Mouse (Mus musculus): ENCODE results near the gene Snx29. TPM values are rescaled to one million over a fixed set of nuclear protein-coding genes. Genes with fewer than 3 reads are reported as not detected.
A peak's percentile ranks its signal among the peaks of the same experiment; 100 is the strongest.
"Not testable (repeated sequence)": the region's sequence is repeated elsewhere in the genome, so short reads cannot be mapped to it uniquely, and the experiment has no call there.

The Snx29 gene
- total RNA-seq, 2 experiments from 2014 or later, result 4.7 to 6.2 TPM

GRCm38 (mm10) chr16:11359173-11359572, 36.5 kb downstream of the Snx29 start:
- no peak for ATAC-seq (ENCODE audit: poor library complexity, severe bottlenecking)

- ATAC-seq (ENCODE audit: poor library complexity, severe bottlenecking), result no peak
These were observed 37.2 kb downstream of the Snx29 start for GRCm38 (mm10) chr16:11359919-11360318.

GRCm38 (mm10) chr16:11360576-11360975, 37.9 kb downstream of the Snx29 start:
- not testable (repeated sequence) for ATAC-seq (ENCODE audit: poor library complexity, severe bottlenecking)

- ATAC-seq (ENCODE audit: poor library complexity, severe bottlenecking), result no peak
These were observed 42.9 kb downstream of the Snx29 start for GRCm38 (mm10) chr16:11365626-11366025.

GRCm38 (mm10) chr16:11366851-11367250, 44.1 kb downstream of the Snx29 start:
- ATAC-seq (ENCODE audit: poor library complexity, severe bottlenecking), result no peak

- no peak for ATAC-seq (ENCODE audit: poor library complexity, severe bottlenecking)
These were observed 45.7 kb downstream of the Snx29 start for GRCm38 (mm10) chr16:11368412-11368811.

- ATAC-seq (ENCODE audit: poor library complexity, severe bottlenecking), result no peak
These were observed 46.5 kb downstream of the Snx29 start for GRCm38 (mm10) chr16:11369162-11369561.

GRCm38 (mm10) chr16:11369642-11370041, 46.9 kb downstream of the Snx29 start:
- ATAC-seq (ENCODE audit: poor library complexity, severe bottlenecking), result peak; percentile 7; the same call in 1 of the 2 replicates

GRCm38 (mm10) chr16:11370132-11370544, 47.4 kb downstream of the Snx29 start:
- no peak for ATAC-seq (ENCODE audit: poor library complexity, severe bottlenecking)

GRCm38 (mm10) chr16:11379264-11379663, 56.6 kb downstream of the Snx29 start:
- ATAC-seq (ENCODE audit: poor library complexity, severe bottlenecking), result no peak

- ATAC-seq (ENCODE audit: poor library complexity, severe bottlenecking), result no peak
These were observed 57.3 kb downstream of the Snx29 start for GRCm38 (mm10) chr16:11380038-11380437.

- no peak for ATAC-seq (ENCODE audit: poor library complexity, severe bottlenecking)
These were observed 58.2 kb downstream of the Snx29 start for GRCm38 (mm10) chr16:11380871-11381270.

GRCm38 (mm10) chr16:11384361-11384760, 61.7 kb downstream of the Snx29 start:
- ATAC-seq (ENCODE audit: poor library complexity, severe bottlenecking), result no peak

GRCm38 (mm10) chr16:11385150-11385549, 62.4 kb downstream of the Snx29 start:
- ATAC-seq (ENCODE audit: poor library complexity, severe bottlenecking), result no peak

- ATAC-seq (ENCODE audit: poor library complexity, severe bottlenecking), result peak; percentile 96
These were observed 63.1 kb downstream of the Snx29 start for GRCm38 (mm10) chr16:11385798-11386197.

GRCm38 (mm10) chr16:11386221-11386620, 63.5 kb downstream of the Snx29 start:
- no peak for ATAC-seq (ENCODE audit: poor library complexity, severe bottlenecking)

GRCm38 (mm10) chr16:11388085-11388484, 65.4 kb downstream of the Snx29 start:
- peak; percentile 45 for ATAC-seq (ENCODE audit: poor library complexity, severe bottlenecking)

- no peak for ATAC-seq (ENCODE audit: poor library complexity, severe bottlenecking)
These were observed 66.6 kb downstream of the Snx29 start for GRCm38 (mm10) chr16:11389324-11389723.

- no peak for ATAC-seq (ENCODE audit: poor library complexity, severe bottlenecking)
These were observed 73.9 kb downstream of the Snx29 start for GRCm38 (mm10) chr16:11396570-11396969.

GRCm38 (mm10) chr16:11399386-11399785, 76.7 kb downstream of the Snx29 start:
- no peak for ATAC-seq (ENCODE audit: poor library complexity, severe bottlenecking)

- ATAC-seq (ENCODE audit: poor library complexity, severe bottlenecking), result no peak
These were observed 77.3 kb downstream of the Snx29 start for GRCm38 (mm10) chr16:11399845-11400565.

- no peak for ATAC-seq (ENCODE audit: poor library complexity, severe bottlenecking)
These were observed 78.2 kb downstream of the Snx29 start for GRCm38 (mm10) chr16:11400936-11401335.

- no peak for ATAC-seq (ENCODE audit: poor library complexity, severe bottlenecking)
These were observed 82.5 kb downstream of the Snx29 start for GRCm38 (mm10) chr16:11405193-11405592.

Data from megakaryocyte, adult 5-6 weeks (primary cell).